Mouse (Mus musculus): ENCODE measurements at regions not wholly inside any gene's neighbourhood (a gene's known extent, or its start where the extent isn't known, plus 50 kb on each side); places are given as distances from the start of the nearest gene placed in this dataset.
A peak's percentile ranks its signal among the peaks of the same experiment; 100 is the strongest.
"Not testable (repeated sequence)": the region's sequence is repeated elsewhere in the genome, so short reads cannot be mapped to it uniquely, and the experiment has no call there.

- Histone ChIP-seq H3K36me3 (ENCODE audit: control insufficient read depth, insufficient read depth, low read length) (no peaks in the 10 kb centered on the region), H3K27me3 (ENCODE audit: control insufficient read depth, insufficient read depth, low read length) (no peaks in the 10 kb centered on the region), H3K4me3 (ENCODE audit: low read depth, low read length) (no peak overlapping the region), H3K27ac (ENCODE audit: low read depth, low read length) (no peak overlapping the region), H3K9ac (replicated peaks; ENCODE audit: low read depth, low read length) (no peak overlapping the region), H3K4me1 (ENCODE audit: control insufficient read depth, insufficient read depth, low read length) (no peaks in the 10 kb centered on the region), H3K4me2 (ENCODE audit: low read depth, low read length) (no peak overlapping the region), H3K9me3 (ENCODE audit: control insufficient read depth, low read length) (no peaks in the 10 kb centered on the region)
- no peak for ATAC-seq (ENCODE audit: low read depth)
- 67% methylated on average over 2 of the region's 2 CpGs for WGBS
Measured at GRCm38 (mm10) chr3:31807741-31808140, 94.6 kb upstream of the Kcnmb2 start.

GRCm38 (mm10) chr3:31809131-31809530 lies 93.2 kb upstream of the Kcnmb2 start:
- not testable (repeated sequence) for ATAC-seq (ENCODE audit: low read depth); H3K4me3 ChIP-seq (ENCODE audit: low read depth, low read length); H3K36me3 ChIP-seq (ENCODE audit: control insufficient read depth, insufficient read depth, low read length); H3K27ac ChIP-seq (ENCODE audit: low read depth, low read length); H3K27me3 ChIP-seq (ENCODE audit: control insufficient read depth, insufficient read depth, low read length); H3K4me2 ChIP-seq (ENCODE audit: low read depth, low read length); H3K4me1 ChIP-seq (ENCODE audit: control insufficient read depth, insufficient read depth, low read length); H3K9ac ChIP-seq (replicated peaks; ENCODE audit: low read depth, low read length); H3K9me3 ChIP-seq (ENCODE audit: control insufficient read depth, low read length)
- 92% methylated on average over 13 of the region's 13 CpGs for WGBS

GRCm38 (mm10) chr3:31811232-31811631 lies 91.1 kb upstream of the Kcnmb2 start:
- no peaks in the 10 kb centered on the region for H3K27me3 ChIP-seq (ENCODE audit: control insufficient read depth, insufficient read depth, low read length)
- no peak for ATAC-seq (ENCODE audit: low read depth)
- no peaks in the 10 kb centered on the region for H3K9me3 ChIP-seq (ENCODE audit: control insufficient read depth, low read length)
- H3K36me3 ChIP-seq (ENCODE audit: control insufficient read depth, insufficient read depth, low read length), result no peaks in the 10 kb centered on the region
- no peak overlapping the region for H3K4me2 ChIP-seq (ENCODE audit: low read depth, low read length)
- 76% methylated on average over 4 of the region's 4 CpGs for WGBS
- H3K9ac ChIP-seq (replicated peaks; ENCODE audit: low read depth, low read length), result no peak overlapping the region
- H3K4me1 ChIP-seq (ENCODE audit: control insufficient read depth, insufficient read depth, low read length), result no peaks in the 10 kb centered on the region
- no peak overlapping the region for H3K4me3 ChIP-seq (ENCODE audit: low read depth, low read length)
- no peak overlapping the region for H3K27ac ChIP-seq (ENCODE audit: low read depth, low read length)

GRCm38 (mm10) chr3:31831913-31832312 lies 70.4 kb upstream of the Kcnmb2 start:
- 31% methylated on average over 1 of the region's 1 CpGs for WGBS
- H3K4me1 ChIP-seq (ENCODE audit: control insufficient read depth, insufficient read depth, low read length), result no peaks in the 10 kb centered on the region
- no peaks in the 10 kb centered on the region for H3K36me3 ChIP-seq (ENCODE audit: control insufficient read depth, insufficient read depth, low read length)
- no peak for ATAC-seq (ENCODE audit: low read depth)
- H3K9ac ChIP-seq (replicated peaks; ENCODE audit: low read depth, low read length), result no peak overlapping the region
- no peak overlapping the region for H3K4me3 ChIP-seq (ENCODE audit: low read depth, low read length)
- H3K9me3 ChIP-seq (ENCODE audit: control insufficient read depth, low read length), result no peaks in the 10 kb centered on the region
- no peaks in the 10 kb centered on the region for H3K27me3 ChIP-seq (ENCODE audit: control insufficient read depth, insufficient read depth, low read length)
- no peak overlapping the region for H3K4me2 ChIP-seq (ENCODE audit: low read depth, low read length)
- no peak overlapping the region for H3K27ac ChIP-seq (ENCODE audit: low read depth, low read length)

GRCm38 (mm10) chr3:31841253-31841652 lies 61.1 kb upstream of the Kcnmb2 start:
- ATAC-seq (ENCODE audit: low read depth), result no peak
- Histone ChIP-seq H3K4me2 (ENCODE audit: low read depth, low read length) (no peak overlapping the region), H3K27me3 (ENCODE audit: control insufficient read depth, insufficient read depth, low read length) (no peaks in the 10 kb centered on the region), H3K9me3 (ENCODE audit: control insufficient read depth, low read length) (no peaks in the 10 kb centered on the region), H3K4me1 (ENCODE audit: control insufficient read depth, insufficient read depth, low read length) (no peaks in the 10 kb centered on the region), H3K36me3 (ENCODE audit: control insufficient read depth, insufficient read depth, low read length) (no peaks in the 10 kb centered on the region), H3K27ac (ENCODE audit: low read depth, low read length) (no peak overlapping the region), H3K9ac (replicated peaks; ENCODE audit: low read depth, low read length) (no peak overlapping the region), H3K4me3 (ENCODE audit: low read depth, low read length) (no peak overlapping the region)
- 82% methylated on average over 1 of the region's 1 CpGs for WGBS

GRCm38 (mm10) chr3:31847087-31847486 lies 55.2 kb upstream of the Kcnmb2 start:
- no peaks in the 10 kb centered on the region for H3K36me3 ChIP-seq (ENCODE audit: control insufficient read depth, insufficient read depth, low read length)
- H3K4me1 ChIP-seq (ENCODE audit: control insufficient read depth, insufficient read depth, low read length), result no peaks in the 10 kb centered on the region
- no peak overlapping the region for H3K4me2 ChIP-seq (ENCODE audit: low read depth, low read length)
- no peaks in the 10 kb centered on the region for H3K9me3 ChIP-seq (ENCODE audit: control insufficient read depth, low read length)
- no peak overlapping the region for H3K27ac ChIP-seq (ENCODE audit: low read depth, low read length)
- no peak overlapping the region for H3K4me3 ChIP-seq (ENCODE audit: low read depth, low read length)
- 41% methylated on average over 4 of the region's 4 CpGs for WGBS
- no peak overlapping the region for H3K9ac ChIP-seq (replicated peaks; ENCODE audit: low read depth, low read length)
- no peaks in the 10 kb centered on the region for H3K27me3 ChIP-seq (ENCODE audit: control insufficient read depth, insufficient read depth, low read length)
- peak; percentile 61; the same call in 1 of the 2 replicates for ATAC-seq (ENCODE audit: low read depth)

All from neural tube, embryonic 14.5 days (tissue).